Mouse (Mus musculus): ENCODE measurements around the gene Mettl5. TPM values are rescaled to one million over a fixed set of nuclear protein-coding genes. Genes with fewer than 3 reads are reported as not detected.

Gene Mettl5
- polyA plus RNA-seq, 1 experiment from 2014 or later, result 36.2 TPM

GRCm38 (mm10) chr2:69883990-69884391, 1.4 kb downstream of the Mettl5 start:
- H3K9ac ChIP-seq (ENCODE audit: low read length), result no peak overlapping the region
- H3K27me3 ChIP-seq (ENCODE audit: control insufficient read depth, insufficient read depth, low read length), result no peaks in the 10 kb centered on the region
- H3K36me3 ChIP-seq (ENCODE audit: control insufficient read depth, insufficient read depth, low read length), result no peaks in the 10 kb centered on the region; the same call in 1 of the 2 replicates
- H3K9me3 ChIP-seq (ENCODE audit: control insufficient read depth, low read length), result no peaks in the 10 kb centered on the region
- ATAC-seq (ENCODE audit: insufficient number of reproducible peaks, low FRiP score, low TSS enrichment, low read depth) (no peak), DNase-seq (ENCODE audit: low spot score) (no peak)
- H3K4me2 ChIP-seq (ENCODE audit: low read depth, severe bottlenecking), result no peak overlapping the region
- no peaks in the 10 kb centered on the region for H3K4me1 ChIP-seq (ENCODE audit: control insufficient read depth, insufficient read depth, low read length)
- 79% methylated on average over 2 of the region's 2 CpGs for WGBS
- H3K27ac ChIP-seq (replicated peaks; ENCODE audit: low read depth, low read length), result no peak overlapping the region
- H3K4me3 ChIP-seq (ENCODE audit: low read depth, low read length), result no peak overlapping the region

GRCm38 (mm10) chr2:69862117-69862657, 23.2 kb downstream of the Mettl5 start:
- Histone ChIP-seq H3K4me3 (ENCODE audit: low read depth, low read length) (peak overlapping the region; percentile 96), H3K27ac (replicated peaks; ENCODE audit: low read depth, low read length) (peak overlapping the region; percentile 79), H3K36me3 (ENCODE audit: control insufficient read depth, insufficient read depth, low read length) (peaks cover 5% of the 10 kb centered on the region), H3K4me1 (ENCODE audit: control insufficient read depth, insufficient read depth, low read length) (no peaks in the 10 kb centered on the region), H3K9ac (ENCODE audit: low read length) (peak overlapping the region; percentile 98), H3K4me2 (ENCODE audit: low read depth, severe bottlenecking) (peak overlapping the region; percentile 59), H3K9me3 (ENCODE audit: control insufficient read depth, low read length) (no peaks in the 10 kb centered on the region), H3K27me3 (ENCODE audit: control insufficient read depth, insufficient read depth, low read length) (no peaks in the 10 kb centered on the region)
- WGBS, result 4% methylated on average over 13 of the region's 13 CpGs
- DNase-seq (ENCODE audit: low spot score), result no peak
- no peak for ATAC-seq (ENCODE audit: insufficient number of reproducible peaks, low FRiP score, low TSS enrichment, low read depth)

- H3K9me3 ChIP-seq (ENCODE audit: control insufficient read depth, low read length), result no peaks in the 10 kb centered on the region
- no peaks in the 10 kb centered on the region for H3K27me3 ChIP-seq (ENCODE audit: control insufficient read depth, insufficient read depth, low read length)
- peak within 1 kb of the TSS; percentile 98 for H3K9ac ChIP-seq (ENCODE audit: low read length)
- no peaks in the 10 kb centered on the region for H3K4me1 ChIP-seq (ENCODE audit: control insufficient read depth, insufficient read depth, low read length)
- under 1% methylated on average over 66 of the region's 66 CpGs for WGBS
- ATAC-seq (ENCODE audit: insufficient number of reproducible peaks, low FRiP score, low TSS enrichment, low read depth), result peak; percentile 93
- peaks cover 2% of the 10 kb centered on the region; the same call in 1 of the 2 replicates for H3K36me3 ChIP-seq (ENCODE audit: control insufficient read depth, insufficient read depth, low read length)
- peak within 1 kb of the TSS; percentile 59 for H3K4me2 ChIP-seq (ENCODE audit: low read depth, severe bottlenecking)
- peak; percentile 93 for DNase-seq (ENCODE audit: low spot score)
- H3K27ac ChIP-seq (replicated peaks; ENCODE audit: low read depth, low read length), result peak within 1 kb of the TSS; percentile 79
- H3K4me3 ChIP-seq (ENCODE audit: low read depth, low read length), result peak within 1 kb of the TSS; percentile 96
Observed at GRCm38 (mm10) chr2:69861485-69862091, 23.8 kb downstream of the Mettl5 start, which contains the start of gene Ssb. Gene Ssb (plus strand): TSS chr2:69861562.

GRCm38 (mm10) chr2:69860972-69861452, 24.4 kb downstream of the Mettl5 start:
- H3K27me3 ChIP-seq (ENCODE audit: control insufficient read depth, insufficient read depth, low read length), result no peaks in the 10 kb centered on the region
- ATAC-seq (ENCODE audit: insufficient number of reproducible peaks, low FRiP score, low TSS enrichment, low read depth) (peak; percentile 36; the same call in 1 of the 2 replicates), DNase-seq (ENCODE audit: low spot score) (peak; percentile 46)
- H3K27ac ChIP-seq (replicated peaks; ENCODE audit: low read depth, low read length), result no peak overlapping the region
- H3K4me3 ChIP-seq (ENCODE audit: low read depth, low read length), result peak overlapping the region; percentile 96
- H3K36me3 ChIP-seq (ENCODE audit: control insufficient read depth, insufficient read depth, low read length), result peaks cover 2% of the 10 kb centered on the region; the same call in 1 of the 2 replicates
- WGBS, result 11% methylated on average over 13 of the region's 13 CpGs
- no peaks in the 10 kb centered on the region for H3K4me1 ChIP-seq (ENCODE audit: control insufficient read depth, insufficient read depth, low read length)
- H3K9me3 ChIP-seq (ENCODE audit: control insufficient read depth, low read length), result no peaks in the 10 kb centered on the region
- H3K9ac ChIP-seq (ENCODE audit: low read length), result peak overlapping the region; percentile 98
- H3K4me2 ChIP-seq (ENCODE audit: low read depth, severe bottlenecking), result peak overlapping the region; percentile 46

- Histone ChIP-seq H3K4me2 (ENCODE audit: low read depth, severe bottlenecking) (no peak overlapping the region), H3K4me1 (ENCODE audit: control insufficient read depth, insufficient read depth, low read length) (no peaks in the 10 kb centered on the region), H3K4me3 (ENCODE audit: low read depth, low read length) (no peak overlapping the region), H3K9me3 (ENCODE audit: control insufficient read depth, low read length) (no peaks in the 10 kb centered on the region), H3K27ac (replicated peaks; ENCODE audit: low read depth, low read length) (no peak overlapping the region), H3K27me3 (ENCODE audit: control insufficient read depth, insufficient read depth, low read length) (no peaks in the 10 kb centered on the region), H3K9ac (ENCODE audit: low read length) (no peak overlapping the region), H3K36me3 (ENCODE audit: control insufficient read depth, insufficient read depth, low read length) (no peaks in the 10 kb centered on the region)
- WGBS, result 79% methylated on average over 1 of the region's 1 CpGs
- DNase-seq (ENCODE audit: low spot score), result no peak
- ATAC-seq (ENCODE audit: insufficient number of reproducible peaks, low FRiP score, low TSS enrichment, low read depth), result no peak
Observed at GRCm38 (mm10) chr2:69857882-69858281, 27.5 kb downstream of the Mettl5 start.

GRCm38 (mm10) chr2:69856392-69856791, 29.0 kb downstream of the Mettl5 start:
- Histone ChIP-seq H3K9ac (ENCODE audit: low read length) (no peak overlapping the region), H3K27ac (replicated peaks; ENCODE audit: low read depth, low read length) (no peak overlapping the region), H3K4me3 (ENCODE audit: low read depth, low read length) (no peak overlapping the region), H3K27me3 (ENCODE audit: control insufficient read depth, insufficient read depth, low read length) (no peaks in the 10 kb centered on the region), H3K4me2 (ENCODE audit: low read depth, severe bottlenecking) (no peak overlapping the region), H3K9me3 (ENCODE audit: control insufficient read depth, low read length) (no peaks in the 10 kb centered on the region), H3K4me1 (ENCODE audit: control insufficient read depth, insufficient read depth, low read length) (no peaks in the 10 kb centered on the region), H3K36me3 (ENCODE audit: control insufficient read depth, insufficient read depth, low read length) (no peaks in the 10 kb centered on the region)
- DNase-seq (ENCODE audit: low spot score), result no peak
- 60% methylated on average over 8 of the region's 8 CpGs for WGBS
- no peak for ATAC-seq (ENCODE audit: insufficient number of reproducible peaks, low FRiP score, low TSS enrichment, low read depth)

GRCm38 (mm10) chr2:69851427-69852058, 33.9 kb downstream of the Mettl5 start:
- H3K27me3 ChIP-seq (ENCODE audit: control insufficient read depth, insufficient read depth, low read length), result no peaks in the 10 kb centered on the region
- H3K9ac ChIP-seq (ENCODE audit: low read length), result no peak overlapping the region
- ATAC-seq (ENCODE audit: insufficient number of reproducible peaks, low FRiP score, low TSS enrichment, low read depth) (no peak), DNase-seq (ENCODE audit: low spot score) (no peak)
- WGBS, result 57% methylated on average over 2 of the region's 2 CpGs
- H3K4me3 ChIP-seq (ENCODE audit: low read depth, low read length), result no peak overlapping the region
- no peaks in the 10 kb centered on the region for H3K4me1 ChIP-seq (ENCODE audit: control insufficient read depth, insufficient read depth, low read length)
- H3K9me3 ChIP-seq (ENCODE audit: control insufficient read depth, low read length), result no peaks in the 10 kb centered on the region
- no peak overlapping the region for H3K4me2 ChIP-seq (ENCODE audit: low read depth, severe bottlenecking)
- no peak overlapping the region for H3K27ac ChIP-seq (replicated peaks; ENCODE audit: low read depth, low read length)
- no peaks in the 10 kb centered on the region for H3K36me3 ChIP-seq (ENCODE audit: control insufficient read depth, insufficient read depth, low read length)

- Histone ChIP-seq H3K4me2 (ENCODE audit: low read depth, severe bottlenecking) (no peak overlapping the region), H3K9me3 (ENCODE audit: control insufficient read depth, low read length) (no peaks in the 10 kb centered on the region), H3K27me3 (ENCODE audit: control insufficient read depth, insufficient read depth, low read length) (no peaks in the 10 kb centered on the region), H3K9ac (ENCODE audit: low read length) (no peak overlapping the region), H3K4me1 (ENCODE audit: control insufficient read depth, insufficient read depth, low read length) (no peaks in the 10 kb centered on the region), H3K4me3 (ENCODE audit: low read depth, low read length) (no peak overlapping the region), H3K36me3 (ENCODE audit: control insufficient read depth, insufficient read depth, low read length) (no peaks in the 10 kb centered on the region), H3K27ac (replicated peaks; ENCODE audit: low read depth, low read length) (no peak overlapping the region)
- DNase-seq (ENCODE audit: low spot score), result no peak
- 78% methylated on average over 6 of the region's 6 CpGs for WGBS
- ATAC-seq (ENCODE audit: insufficient number of reproducible peaks, low FRiP score, low TSS enrichment, low read depth), result no peak
Observed at GRCm38 (mm10) chr2:69849215-69849614, 36.2 kb downstream of the Mettl5 start.
